Mouse (Mus musculus) E14TG2a.4 (cell line): ENCODE measurements around the gene Zfhx3.

Experiments
- CTCF ChIP-seq: conservative IDR thresholded peaks from 2 replicates; pipeline ENCODE4 v1.5.1; 2014; ENCODE audit warnings: low read length
- NANOG ChIP-seq: IDR thresholded peaks from 2 replicates; pipeline ENCODE4 v1.6.1; 2014; ENCODE audit warnings: borderline replicate concordance, low read length, mixed read lengths
- POU5F1 ChIP-seq: IDR thresholded peaks from 2 replicates; pipeline ENCODE4 v1.6.1; 2014; ENCODE audit warnings: low read length, borderline replicate concordance

- TF ChIP-seq CTCF (no peak), POU5F1 (no peak), NANOG (no peak)
These were observed 670.4 kb downstream of the Zfhx3 start for GRCm38 (mm10) chr8:108612815-108613214.
